Mouse (Mus musculus): ENCODE data around the gene Cep128. TPM values are rescaled to one million over a fixed set of nuclear protein-coding genes. Genes with fewer than 3 reads are reported as not detected.

Cep128 gene
- polyA plus RNA-seq, 1 experiment: 4.7 TPM

DNA sequence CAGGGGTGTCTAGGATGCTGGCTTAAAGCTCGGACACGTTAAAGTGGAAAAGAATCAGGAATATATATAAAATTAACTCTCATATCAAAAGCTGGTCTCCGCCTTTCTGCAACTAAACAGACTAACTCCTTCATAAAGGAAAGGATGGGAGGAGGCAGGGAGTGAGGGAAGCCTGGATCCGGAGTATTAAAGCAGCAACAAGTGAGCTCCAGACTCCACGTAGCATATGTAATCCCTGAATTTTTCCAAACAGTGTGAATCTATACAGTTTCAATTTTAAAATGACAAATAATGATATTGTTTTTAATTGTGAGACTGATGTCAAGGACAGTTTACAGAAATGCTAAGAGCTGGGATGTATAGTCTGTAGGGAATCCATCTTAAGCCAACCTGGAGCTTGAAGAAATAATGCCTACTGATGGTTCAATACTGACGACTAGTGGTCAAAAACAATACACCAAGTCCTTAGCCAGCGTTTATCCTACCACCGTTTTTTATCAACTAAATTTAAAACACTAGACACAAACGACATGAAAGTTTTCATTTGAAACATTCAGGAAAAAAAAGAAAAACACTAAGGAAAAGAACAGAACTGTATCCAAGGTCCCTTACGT lies 70.1 kb downstream of the Cep128 start:
- TF ChIP-seq POLR2A (IDR thresholded peaks at IDR 0.05; ENCODE audit: borderline replicate concordance, extremely low read depth, low read depth, low read length) (no peak), CTCF (IDR thresholded peaks at IDR 0.05; ENCODE audit: insufficient read depth, low read length) (peak; percentile 8; the same call in 1 of the 2 replicates)
- WGBS: 53% methylated on average over 10 of the region's 10 CpGs
- DNase-seq: no peak
- Histone ChIP-seq H3K4me1 (ENCODE audit: control insufficient read depth, insufficient read depth, low read length) (no peaks in the 10 kb centered on the region), H3K4me3 (replicated peaks; ENCODE audit: extremely low read depth, low read depth, low read length) (no peak overlapping the region)

DNA sequence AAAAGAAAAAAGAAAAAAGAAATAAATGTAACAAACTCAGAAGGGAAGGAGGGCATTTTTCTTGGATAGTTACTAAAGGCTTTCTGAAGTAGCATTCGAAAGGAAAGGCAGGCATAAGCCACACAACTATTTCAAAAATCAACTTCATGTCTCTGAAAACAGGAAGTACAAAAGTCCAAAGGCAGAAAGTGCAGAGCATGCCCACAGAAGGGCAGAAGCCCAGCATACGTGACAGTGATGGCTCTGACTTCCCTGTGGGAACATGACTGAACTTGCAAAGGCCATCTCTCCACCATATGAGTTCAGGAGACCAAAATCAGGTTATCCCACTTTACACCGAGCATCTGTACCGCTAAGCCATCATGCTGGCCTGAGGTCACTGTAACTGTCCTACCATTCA lies 71.6 kb downstream of the Cep128 start:
- DNase-seq: no peak
- no peak overlapping the region for H3K4me3 ChIP-seq (replicated peaks; ENCODE audit: extremely low read depth, low read depth, low read length)
- TF ChIP-seq CTCF (IDR thresholded peaks at IDR 0.05; ENCODE audit: insufficient read depth, low read length) (no peak), POLR2A (IDR thresholded peaks at IDR 0.05; ENCODE audit: borderline replicate concordance, extremely low read depth, low read depth, low read length) (no peak)
- H3K4me1 ChIP-seq (ENCODE audit: control insufficient read depth, insufficient read depth, low read length): no peaks in the 10 kb centered on the region
- WGBS: 88% methylated on average over 4 of the region's 4 CpGs

DNA sequence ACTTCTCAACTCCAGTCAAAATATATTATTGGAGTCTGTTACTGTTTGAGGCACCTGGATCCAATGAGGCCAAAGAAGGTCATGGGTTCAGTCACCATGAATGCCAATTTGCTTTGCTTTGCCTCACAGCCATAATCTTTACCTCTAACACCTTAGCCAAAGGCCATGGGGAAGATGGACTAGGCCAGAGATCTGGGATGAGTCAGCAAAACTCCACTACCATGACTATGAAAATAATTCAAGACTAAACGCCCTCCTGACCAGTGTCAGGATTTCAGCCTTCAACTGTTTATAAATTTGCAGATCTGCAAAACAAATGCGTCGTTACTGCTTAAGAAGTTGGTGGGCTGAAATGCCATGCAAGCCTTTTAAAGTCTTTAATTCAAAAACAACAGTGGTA lies 76.5 kb downstream of the Cep128 start:
- H3K4me3 ChIP-seq (replicated peaks; ENCODE audit: extremely low read depth, low read depth, low read length): no peak overlapping the region
- no peak for TF ChIP-seq CTCF (IDR thresholded peaks at IDR 0.05; ENCODE audit: insufficient read depth, low read length)
- TF ChIP-seq POLR2A (IDR thresholded peaks at IDR 0.05; ENCODE audit: borderline replicate concordance, extremely low read depth, low read depth, low read length): no peak
- H3K4me1 ChIP-seq (ENCODE audit: control insufficient read depth, insufficient read depth, low read length): no peaks in the 10 kb centered on the region
- 70% methylated on average over 3 of the region's 3 CpGs for WGBS
- no peak for DNase-seq

DNA sequence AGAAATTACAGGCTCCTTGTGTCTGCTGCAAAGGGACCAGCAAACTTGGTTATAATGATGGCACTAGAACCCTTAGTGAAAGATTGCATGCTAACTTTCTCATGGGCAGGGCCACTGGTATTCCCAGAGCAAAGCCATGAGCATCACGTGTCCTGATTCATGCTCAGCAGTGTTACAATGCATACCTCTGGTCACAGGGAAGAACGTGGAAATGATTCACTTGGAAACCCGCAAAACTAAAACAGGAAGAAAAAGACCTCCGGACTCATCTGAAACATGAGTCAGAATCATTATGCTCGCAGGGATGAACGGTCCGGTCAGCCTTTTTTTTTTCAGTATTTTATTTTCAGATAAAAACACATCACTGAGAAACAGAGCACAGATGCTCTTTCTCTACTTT lies 78.4 kb downstream of the Cep128 start:
- H3K4me1 ChIP-seq (ENCODE audit: control insufficient read depth, insufficient read depth, low read length): no peaks in the 10 kb centered on the region
- no peak for DNase-seq
- TF ChIP-seq CTCF (IDR thresholded peaks at IDR 0.05; ENCODE audit: insufficient read depth, low read length): no peak
- WGBS: 74% methylated on average over 7 of the region's 7 CpGs
- H3K4me3 ChIP-seq (replicated peaks; ENCODE audit: extremely low read depth, low read depth, low read length): no peak overlapping the region

DNA sequence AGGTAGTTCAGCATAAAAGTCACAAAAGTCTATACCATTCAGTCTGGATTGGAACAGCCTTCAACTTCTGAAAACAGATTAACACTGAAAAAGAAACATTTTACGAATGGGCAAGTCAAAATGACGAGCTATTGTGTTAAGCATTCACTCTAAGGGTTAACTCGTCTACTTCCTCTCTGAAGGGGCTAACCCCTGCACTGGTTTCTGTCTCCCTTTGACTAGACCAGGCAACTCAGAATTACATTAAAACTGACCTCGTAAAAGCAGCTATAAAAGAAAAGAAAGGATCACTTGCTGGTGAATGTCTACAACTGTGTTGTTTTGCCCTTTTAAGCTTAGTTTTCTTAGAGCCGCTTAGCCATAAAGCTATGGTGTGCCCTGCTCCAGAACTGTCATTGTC lies 79.2 kb downstream of the Cep128 start:
- no peaks in the 10 kb centered on the region for H3K4me1 ChIP-seq (ENCODE audit: control insufficient read depth, insufficient read depth, low read length)
- no peak for TF ChIP-seq CTCF (IDR thresholded peaks at IDR 0.05; ENCODE audit: insufficient read depth, low read length)
- TF ChIP-seq POLR2A (IDR thresholded peaks at IDR 0.05; ENCODE audit: borderline replicate concordance, extremely low read depth, low read depth, low read length): no peak
- no peak for DNase-seq
- no peak overlapping the region for H3K4me3 ChIP-seq (replicated peaks; ENCODE audit: extremely low read depth, low read depth, low read length)
- 79% methylated on average over 5 of the region's 5 CpGs for WGBS

DNA sequence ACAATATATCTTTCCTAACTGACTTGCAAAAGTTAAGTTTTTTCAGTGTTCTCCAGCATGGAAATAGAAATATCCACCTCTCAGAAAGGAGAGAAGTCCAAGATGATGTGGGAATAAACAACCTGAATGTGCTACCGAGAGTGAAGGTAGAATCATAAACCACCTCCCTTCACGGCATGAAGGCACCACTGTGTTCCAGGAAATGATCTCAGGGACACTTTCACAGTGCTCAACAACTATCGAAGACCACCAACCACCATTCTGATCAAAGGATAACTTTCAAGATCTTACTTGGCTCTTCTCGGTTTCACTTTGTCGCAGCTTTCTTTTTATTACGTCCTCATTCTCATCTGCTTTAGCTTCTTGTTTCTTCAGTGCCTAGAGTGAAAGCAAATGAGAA lies 85.5 kb downstream of the Cep128 start:
- WGBS: 98% methylated on average over 6 of the region's 6 CpGs
- no peak for DNase-seq
- TF ChIP-seq CTCF (IDR thresholded peaks at IDR 0.05; ENCODE audit: insufficient read depth, low read length): no peak
- TF ChIP-seq POLR2A (IDR thresholded peaks at IDR 0.05; ENCODE audit: borderline replicate concordance, extremely low read depth, low read depth, low read length): no peak
- Histone ChIP-seq H3K4me1 (ENCODE audit: control insufficient read depth, insufficient read depth, low read length) (no peaks in the 10 kb centered on the region), H3K4me3 (replicated peaks; ENCODE audit: extremely low read depth, low read depth, low read length) (no peak overlapping the region)

DNA sequence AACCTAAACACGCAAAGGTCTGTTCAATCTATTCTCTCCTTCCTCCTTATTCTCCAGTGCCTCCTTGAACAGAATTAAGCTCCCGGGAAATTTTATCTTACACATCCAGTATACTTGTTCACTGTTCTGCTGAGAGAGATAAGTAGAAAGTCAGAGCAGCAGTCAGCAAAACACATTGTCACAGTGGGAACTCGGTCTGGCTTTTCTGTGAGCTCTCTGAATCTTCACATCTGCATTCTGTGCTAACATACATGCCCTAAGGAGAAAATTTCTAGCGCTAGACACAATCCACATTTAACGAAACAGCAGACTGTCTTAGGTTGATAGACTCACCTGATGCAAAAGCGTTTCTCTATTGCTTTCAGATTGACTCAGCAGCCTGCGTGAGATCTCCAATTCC lies 88.3 kb downstream of the Cep128 start:
- DNase-seq: no peak
- H3K4me3 ChIP-seq (replicated peaks; ENCODE audit: extremely low read depth, low read depth, low read length): no peak overlapping the region
- H3K4me1 ChIP-seq (ENCODE audit: control insufficient read depth, insufficient read depth, low read length): no peaks in the 10 kb centered on the region
- WGBS: 90% methylated on average over 7 of the region's 7 CpGs
- no peak for TF ChIP-seq CTCF (IDR thresholded peaks at IDR 0.05; ENCODE audit: insufficient read depth, low read length)
- no peak for TF ChIP-seq POLR2A (IDR thresholded peaks at IDR 0.05; ENCODE audit: borderline replicate concordance, extremely low read depth, low read depth, low read length)

DNA sequence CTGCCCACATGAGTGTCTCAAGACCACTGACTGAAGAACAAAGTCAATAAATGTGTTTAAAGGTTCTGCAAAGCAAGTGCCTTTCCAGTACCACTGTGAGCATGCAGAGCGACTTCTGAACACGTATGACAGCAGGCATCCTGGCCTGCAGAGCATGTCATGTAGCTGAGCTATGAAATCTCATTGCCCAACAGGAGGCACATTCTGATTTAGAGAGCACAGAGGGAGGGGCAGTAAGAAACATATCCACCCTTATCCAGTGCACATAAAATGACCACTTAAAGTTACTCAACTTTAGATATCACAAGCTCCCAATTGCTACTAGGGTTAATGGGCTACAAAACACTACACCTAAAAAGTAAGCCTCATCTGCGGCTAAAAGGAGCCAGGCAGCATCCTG lies 88.8 kb downstream of the Cep128 start:
- TF ChIP-seq CTCF (IDR thresholded peaks at IDR 0.05; ENCODE audit: insufficient read depth, low read length) (no peak), POLR2A (IDR thresholded peaks at IDR 0.05; ENCODE audit: borderline replicate concordance, extremely low read depth, low read depth, low read length) (no peak)
- no peak for DNase-seq
- 85% methylated on average over 3 of the region's 3 CpGs for WGBS
- H3K4me1 ChIP-seq (ENCODE audit: control insufficient read depth, insufficient read depth, low read length): no peaks in the 10 kb centered on the region
- H3K4me3 ChIP-seq (replicated peaks; ENCODE audit: extremely low read depth, low read depth, low read length): no peak overlapping the region

DNA sequence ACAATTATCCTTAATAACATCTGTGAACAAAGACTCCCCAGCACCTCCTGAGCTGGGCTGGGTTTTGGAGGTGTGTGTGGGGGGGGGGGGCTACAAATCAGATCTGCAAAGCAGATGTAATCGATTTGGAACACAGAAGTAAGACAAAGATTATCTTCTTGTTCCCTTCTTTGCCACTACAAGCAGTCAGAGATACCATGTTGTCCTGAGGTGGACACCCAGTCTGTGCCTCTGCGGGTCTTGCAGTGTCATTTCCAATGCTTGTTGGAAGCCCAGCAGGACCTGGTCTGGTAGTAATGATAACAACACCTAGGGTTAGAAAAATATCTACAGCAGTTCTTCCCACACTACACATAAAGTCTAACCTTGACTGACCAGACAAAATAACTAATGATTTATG lies 110.3 kb downstream of the Cep128 start:
- DNase-seq: no peak
- no peaks in the 10 kb centered on the region for H3K4me1 ChIP-seq (ENCODE audit: control insufficient read depth, insufficient read depth, low read length)
- 78% methylated on average over 2 of the region's 2 CpGs for WGBS

DNA sequence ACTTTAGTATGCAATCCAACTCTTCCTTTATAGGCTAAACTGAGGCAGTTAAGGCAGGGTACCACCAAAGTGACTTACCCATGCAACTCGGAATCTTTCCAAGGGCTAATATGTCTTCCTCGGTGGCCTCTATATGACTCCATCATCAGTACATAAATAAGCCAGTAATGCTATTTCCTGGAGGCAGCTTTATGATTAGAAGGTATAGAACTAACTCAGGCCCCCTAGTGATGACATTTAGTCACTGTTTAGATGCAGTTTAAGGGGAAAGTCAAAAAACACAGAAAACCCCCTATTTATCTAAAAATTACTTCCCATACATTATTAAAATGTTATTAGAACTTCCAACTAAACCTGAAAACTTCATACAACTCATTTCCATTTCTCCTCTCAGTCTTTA lies 114.6 kb downstream of the Cep128 start:
- no peak for DNase-seq
- Histone ChIP-seq H3K4me3 (replicated peaks; ENCODE audit: extremely low read depth, low read depth, low read length) (no peak overlapping the region), H3K4me1 (ENCODE audit: control insufficient read depth, insufficient read depth, low read length) (no peaks in the 10 kb centered on the region)
- no peak for TF ChIP-seq CTCF (IDR thresholded peaks at IDR 0.05; ENCODE audit: insufficient read depth, low read length)
- TF ChIP-seq POLR2A (IDR thresholded peaks at IDR 0.05; ENCODE audit: borderline replicate concordance, extremely low read depth, low read depth, low read length): no peak
- WGBS: 95% methylated on average over 2 of the region's 2 CpGs

More for the DNA sequence above, 110.3 kb downstream of the Cep128 start:
- no peak for TF ChIP-seq CTCF (IDR thresholded peaks at IDR 0.05; ENCODE audit: insufficient read depth, low read length)
- TF ChIP-seq POLR2A (IDR thresholded peaks at IDR 0.05; ENCODE audit: borderline replicate concordance, extremely low read depth, low read depth, low read length): no peak
- no peak overlapping the region for H3K4me3 ChIP-seq (replicated peaks; ENCODE audit: extremely low read depth, low read depth, low read length)

All from lung, adult 2 months (tissue).